Mouse (Mus musculus): Measurements from ENCODE around the gene Ankrd55. TPM values are rescaled to one million over a fixed set of nuclear protein-coding genes. Genes with fewer than 3 reads are reported as not detected.

Gene Ankrd55
- total and polyA plus RNA-seq, 3 experiments, result not detected

GRCm38 (mm10) chr13:112326403-112326802 is 38.2 kb downstream of the Ankrd55 start:
- Histone ChIP-seq H3K4me1 (ENCODE audit: control insufficient read depth in 1 of 2, insufficient read depth in 2 of 2, low read length in 2 of 2) (no peaks in the 10 kb centered on the region), H3K27ac (ENCODE audit: control insufficient read depth, low read depth, low read length) (no peak overlapping the region), H3K9ac (ENCODE audit: control insufficient read depth, low read depth, low read length, poor library complexity, severe bottlenecking) (no peak overlapping the region), H3K79me2 (ENCODE audit: control insufficient read depth, insufficient read depth, low read length, poor library complexity) (no peaks in the 10 kb centered on the region), H3K9me3 (replicated peaks; ENCODE audit: insufficient read depth, low read length) (no peaks in the 10 kb centered on the region), H3K4me3 (ENCODE audit: control insufficient read depth in 1 of 2, insufficient read depth in 1 of 2, low read depth in 2 of 2, low read length in 2 of 2) (no peak overlapping the region), H3K27me3 (ENCODE audit: control insufficient read depth in 1 of 2, insufficient read depth in 2 of 2, low read length in 2 of 2) (peaks cover 5 to 9% of the 10 kb centered on the region in 2 experiments), H3K36me3 (ENCODE audit: control insufficient read depth in 1 of 2, insufficient read depth in 2 of 2, low read length in 2 of 2) (no peaks in the 10 kb centered on the region)
- TF ChIP-seq MEF2A (IDR thresholded peaks at IDR 0.05; ENCODE audit: extremely low read depth, insufficient replicate concordance, low read depth, low read length, poor library complexity, severe bottlenecking) (no peak), TBP (IDR thresholded peaks at IDR 0.05; ENCODE audit: low read depth, low read length) (no peak), ZNF384 (IDR thresholded peaks at IDR 0.05; ENCODE audit: low read depth, low read length) (no peak), KAT2A (conservative IDR thresholded peaks at IDR 0.05; ENCODE audit: low read depth, low read length) (no peak), CHD1 (IDR thresholded peaks at IDR 0.05; ENCODE audit: low read depth, low read length) (no peak), MYC (IDR thresholded peaks at IDR 0.05; ENCODE audit: low read depth, low read length) (no peak), ELF1 (IDR thresholded peaks at IDR 0.05; ENCODE audit: low read depth, low read length) (no peak), EP300 (IDR thresholded peaks at IDR 0.05; ENCODE audit: low read depth in 1 of 2, low read length in 2 of 2) (no peak), BHLHE40 (IDR thresholded peaks at IDR 0.05; ENCODE audit: borderline replicate concordance, low read depth, low read length) (no peak), MXI1 (IDR thresholded peaks at IDR 0.05; ENCODE audit: low read depth, low read length) (no peak), USF1 (IDR thresholded peaks at IDR 0.05; ENCODE audit: low read depth, low read length) (no peak), UBTF (IDR thresholded peaks at IDR 0.05; ENCODE audit: borderline replicate concordance, insufficient read depth, low read depth, low read length) (no peak), POLR2A (IDR thresholded peaks at IDR 0.05; ENCODE audit: control insufficient read depth in 1 of 2, insufficient read depth in 1 of 2, low read depth in 1 of 2, low read length in 2 of 2, poor library complexity in 1 of 2) (no peak), POLR2AphosphoS5 (IDR thresholded peaks at IDR 0.05; ENCODE audit: borderline replicate concordance, low read depth, low read length) (no peak)
- DNase-seq (ENCODE audit: low read depth, low spot score), result no peak

GRCm38 (mm10) chr13:112326977-112327376 is 38.7 kb downstream of the Ankrd55 start:
- Histone ChIP-seq H3K79me2 (ENCODE audit: control insufficient read depth, insufficient read depth, low read length, poor library complexity) (no peaks in the 10 kb centered on the region), H3K27ac (ENCODE audit: control insufficient read depth, low read depth, low read length) (no peak overlapping the region), H3K9ac (ENCODE audit: control insufficient read depth, low read depth, low read length, poor library complexity, severe bottlenecking) (no peak overlapping the region), H3K4me3 (ENCODE audit: control insufficient read depth in 1 of 2, insufficient read depth in 1 of 2, low read depth in 2 of 2, low read length in 2 of 2) (no peak overlapping the region), H3K36me3 (ENCODE audit: control insufficient read depth in 1 of 2, insufficient read depth in 2 of 2, low read length in 2 of 2) (no peaks in the 10 kb centered on the region), H3K27me3 (ENCODE audit: control insufficient read depth in 1 of 2, insufficient read depth in 2 of 2, low read length in 2 of 2) (peaks cover 3 to 10% of the 10 kb centered on the region in 2 experiments), H3K4me1 (ENCODE audit: control insufficient read depth in 1 of 2, insufficient read depth in 2 of 2, low read length in 2 of 2) (no peaks in the 10 kb centered on the region), H3K9me3 (replicated peaks; ENCODE audit: insufficient read depth, low read length) (no peaks in the 10 kb centered on the region)
- TF ChIP-seq ETS1 (IDR thresholded peaks at IDR 0.05; ENCODE audit: low read depth, low read length), result no peak
- no peak for TF ChIP-seq ZMIZ1 (IDR thresholded peaks at IDR 0.05; ENCODE audit: low read depth, low read length)
- no peak for TF ChIP-seq MAZ (IDR thresholded peaks at IDR 0.05; ENCODE audit: low read depth, low read length)
- TF ChIP-seq ZNF384 (IDR thresholded peaks at IDR 0.05; ENCODE audit: low read depth, low read length), result no peak
- TF ChIP-seq SIN3A (IDR thresholded peaks at IDR 0.05; ENCODE audit: low read length), result no peak
- TF ChIP-seq USF2 (IDR thresholded peaks at IDR 0.05; ENCODE audit: borderline replicate concordance in 1 of 2, insufficient read depth in 1 of 2, low read depth in 1 of 2, low read length in 2 of 2), result no peak
- TF ChIP-seq ZC3H11A (IDR thresholded peaks at IDR 0.05; ENCODE audit: low read depth, low read length), result no peak
- no peak for TF ChIP-seq MAX (IDR thresholded peaks at IDR 0.05; ENCODE audit: low read length)
- TF ChIP-seq ELF1 (IDR thresholded peaks at IDR 0.05; ENCODE audit: low read depth, low read length), result no peak
- no peak for TF ChIP-seq MAFK (IDR thresholded peaks at IDR 0.05; ENCODE audit: borderline replicate concordance, low read depth, low read length)
- TF ChIP-seq SMC3 (IDR thresholded peaks at IDR 0.05; ENCODE audit: low read depth, low read length), result no peak
- no peak for TF ChIP-seq EP300 (IDR thresholded peaks at IDR 0.05; ENCODE audit: low read depth in 1 of 2, low read length in 2 of 2)
- TF ChIP-seq CTCF (IDR thresholded peaks at IDR 0.05 in 2 of 3, conservative IDR thresholded peaks at IDR 0.05 in 1 of 3; ENCODE audit: control insufficient read depth in 1 of 3, insufficient read depth in 1 of 3, low read depth in 2 of 3, low read length in 3 of 3, poor library complexity in 1 of 3, severe bottlenecking in 1 of 3), result no peak
- no peak for TF ChIP-seq CHD1 (IDR thresholded peaks at IDR 0.05; ENCODE audit: low read depth, low read length)
- no peak for TF ChIP-seq JUND (IDR thresholded peaks at IDR 0.05; ENCODE audit: low read depth, low read length)
- TF ChIP-seq POLR2AphosphoS2 (IDR thresholded peaks at IDR 0.05; ENCODE audit: low read length), result no peak
- TF ChIP-seq HCFC1 (IDR thresholded peaks at IDR 0.05; ENCODE audit: low read depth, low read length), result no peak
- TF ChIP-seq KAT2A (conservative IDR thresholded peaks at IDR 0.05; ENCODE audit: low read depth, low read length), result no peak
- TF ChIP-seq MEF2A (IDR thresholded peaks at IDR 0.05; ENCODE audit: extremely low read depth, insufficient replicate concordance, low read depth, low read length, poor library complexity, severe bottlenecking), result no peak
- DNase-seq (ENCODE audit: low read depth, low spot score), result no peak
